Mouse (Mus musculus) neural tube, embryonic 14.5 days (tissue): Measurements from ENCODE around the gene Adcy10. TPM values are rescaled to one million over a fixed set of nuclear protein-coding genes. Genes with fewer than 3 reads are reported as not detected.
A peak's percentile ranks its signal among the peaks of the same experiment; 100 is the strongest.

Experiments
- ATAC-seq: fragments of 200-750 bp; cut with Nextera tagmentation; 2 replicates; pipeline ENCODE4 v1.8.0; 2017; ENCODE audit warnings: low read depth, mild to moderate bottlenecking, moderate TSS enrichment, moderate library complexity
- H3K27ac ChIP-seq: fragments of 300-500 bp; sonication (generic); 2 replicates; pipeline ENCODE4 v1.5.1; 2014; ENCODE audit warnings: low read depth, mild to moderate bottlenecking, control low read depth, low read length, moderate library complexity, mixed read lengths
- H3K27me3 ChIP-seq: fragments of 300-500 bp; sonication (generic); 2 replicates; pipeline ENCODE4 v1.6.1; 2014; ENCODE audit warnings: low read length; ENCODE audit not compliant: control insufficient read depth, insufficient read depth
- H3K36me3 ChIP-seq: fragments of 300-500 bp; sonication (generic); 2 replicates; pipeline ENCODE4 v1.6.1; 2014; ENCODE audit warnings: low read length, mixed read lengths; ENCODE audit not compliant: control insufficient read depth, insufficient read depth
- H3K4me1 ChIP-seq: fragments of 300-500 bp; sonication (generic); 2 replicates; pipeline ENCODE4 v1.6.1; 2014; ENCODE audit warnings: low read length; ENCODE audit not compliant: control insufficient read depth, insufficient read depth
- H3K4me2 ChIP-seq: fragments of 300-500 bp; sonication (generic); 2 replicates; pipeline ENCODE4 v1.6.1; 2014; ENCODE audit warnings: mild to moderate bottlenecking, low read depth, low read length, control low read depth
- H3K4me3 ChIP-seq: fragments of 300-500 bp; sonication (generic); 2 replicates; pipeline ENCODE4 v1.5.1; 2014; ENCODE audit warnings: low read depth, low read length, control low read depth, mixed read lengths
- H3K9ac ChIP-seq: fragments of 300-500 bp; sonication (generic); replicated peaks from 2 replicates; pipeline ENCODE4 v1.6.1; 2014; ENCODE audit warnings: low read depth, mild to moderate bottlenecking, control low read depth, low read length, mixed read lengths
- H3K9me3 ChIP-seq: fragments of 300-500 bp; sonication (generic); 2 replicates; pipeline ENCODE4 v1.6.1; 2016; ENCODE audit warnings: low read length; ENCODE audit not compliant: control insufficient read depth
- WGBS: fragments of 180-500 bp; shearing (Covaris S2); extraction: QIAGEN DNeasy Blood & Tissue Kit; methylation state at CpG from one replicate; pipeline ENCODE4 v1.1.7; 2014; 5-methylcytosine and 5-hydroxymethylcytosine counted together
- polyA plus RNA-seq: library from polyadenylated mRNA; unstranded; fragments of >200 nt; fragmentation: Nextera tagmentation; extraction: Ambion mirVana; gene quantifications from 2 replicates; pipeline ENCODE4 v1.2.1, GENCODE M21; 2014

The Adcy10 gene
- polyA plus RNA-seq, 1 experiment from 2014 or later, result 0.28 TPM

- H3K36me3 ChIP-seq, result peaks cover 6% of the 10 kb centered on the region
- H3K4me2 ChIP-seq, result no peak overlapping the region
- H3K27ac ChIP-seq, result no peak overlapping the region
- 14% methylated on average over 15 of the region's 15 CpGs for WGBS
- no peak overlapping the region for H3K4me3 ChIP-seq
- H3K27me3 ChIP-seq, result no peaks in the 10 kb centered on the region
- H3K9ac ChIP-seq, result no peak overlapping the region
- H3K4me1 ChIP-seq, result no peaks in the 10 kb centered on the region; the same call in 1 of the 2 replicates
- peak; percentile 16; the same call in 1 of the 2 replicates for ATAC-seq
- no peaks in the 10 kb centered on the region for H3K9me3 ChIP-seq
Measured at GRCm38 (mm10) chr1:165617166-165617891, 132.3 kb downstream of the Adcy10 start.

- 54% methylated on average over 9 of the region's 9 CpGs for WGBS
- no peak overlapping the region for H3K4me2 ChIP-seq
- no peak overlapping the region for H3K27ac ChIP-seq
- H3K27me3 ChIP-seq, result no peaks in the 10 kb centered on the region
- H3K9me3 ChIP-seq, result no peaks in the 10 kb centered on the region
- H3K4me1 ChIP-seq, result no peaks in the 10 kb centered on the region; the same call in 1 of the 2 replicates
- H3K9ac ChIP-seq, result no peak overlapping the region
- no peak overlapping the region for H3K4me3 ChIP-seq
- peaks cover 6% of the 10 kb centered on the region for H3K36me3 ChIP-seq
- ATAC-seq, result no peak
Measured at GRCm38 (mm10) chr1:165618201-165618624, 133.2 kb downstream of the Adcy10 start.

- H3K27ac ChIP-seq, result no peak overlapping the region
- H3K4me1 ChIP-seq, result 0 out of 2 replicates have a peak, but pooled peaks cover under 1% of the 10 kb centered on the region
- H3K4me2 ChIP-seq, result no peak overlapping the region
- H3K9me3 ChIP-seq, result no peaks in the 10 kb centered on the region
- no peaks in the 10 kb centered on the region for H3K27me3 ChIP-seq
- no peak overlapping the region for H3K4me3 ChIP-seq
- no peak overlapping the region for H3K9ac ChIP-seq
- 85% methylated on average over 5 of the region's 5 CpGs for WGBS
- ATAC-seq, result no peak
- no peaks in the 10 kb centered on the region for H3K36me3 ChIP-seq
Measured at GRCm38 (mm10) chr1:165625058-165625457, 140.1 kb downstream of the Adcy10 start.

GRCm38 (mm10) chr1:165625896-165626295 lies 140.9 kb downstream of the Adcy10 start:
- Histone ChIP-seq H3K27me3 (no peaks in the 10 kb centered on the region), H3K36me3 (no peaks in the 10 kb centered on the region), H3K4me2 (no peak overlapping the region), H3K9me3 (no peaks in the 10 kb centered on the region), H3K9ac (no peak overlapping the region), H3K4me3 (no peak overlapping the region), H3K4me1 (peaks cover 4% of the 10 kb centered on the region; the same call in 1 of the 2 replicates), H3K27ac (no peak overlapping the region)
- ATAC-seq, result no peak
- 75% methylated on average over 5 of the region's 5 CpGs for WGBS

Other genes starting within 250 kb of the Adcy10 start
- gene Tiprl, start 248.2 kb upstream of the Adcy10 start, polyA plus RNA-seq, result 130 and 141 TPM in 2 replicates
- 3.7 and 4.8 TPM in 2 replicates for gene Gpr161, start 189.4 kb upstream of the Adcy10 start, polyA plus RNA-seq
- 19.3 and 20.8 TPM in 2 replicates for gene Dcaf6, start 24.7 kb upstream of the Adcy10 start, polyA plus RNA-seq
- 221 and 254 TPM in 2 replicates for gene Mpc2, start 24.5 kb upstream of the Adcy10 start, polyA plus RNA-seq
- gene Mpzl1, start 149.4 kb downstream of the Adcy10 start, polyA plus RNA-seq, result 155 and 182 TPM in 2 replicates
- 2.1 and 8.2 TPM in 2 replicates for gene Rcsd1, start 224.6 kb downstream of the Adcy10 start, polyA plus RNA-seq